Mouse (Mus musculus) heart, postnatal 0 days (tissue): Measurements from ENCODE around the gene Izumo4. TPM values are rescaled to one million over a fixed set of nuclear protein-coding genes. Genes with fewer than 3 reads are reported as not detected.

Experiments used
- ATAC-seq: fragments of 200-750 bp; cut with Nextera tagmentation; 2 replicates; pipeline ENCODE4 v1.8.0; 2017; ENCODE audit warnings: low read depth, moderate number of reproducible peaks, moderate library complexity; ENCODE audit not compliant: insufficient read depth
- DNase-seq: peaks from one replicate; pipeline ENCODE4 v3.0.0-alpha.2; 2016; ENCODE audit warnings: low spot score
- H3K27ac ChIP-seq: fragments of 300-500 bp; sonication (generic); 2 replicates; pipeline ENCODE4 v1.5.1; 2014; ENCODE audit warnings: low read depth, mild to moderate bottlenecking
- H3K27me3 ChIP-seq: fragments of 300-500 bp; sonication (generic); 2 replicates; pipeline ENCODE4 v1.6.1; 2014; ENCODE audit warnings: low read length, mixed read lengths; ENCODE audit not compliant: control insufficient read depth, insufficient read depth
- H3K36me3 ChIP-seq: fragments of 300-500 bp; sonication (generic); replicated peaks from 2 replicates; pipeline ENCODE4 v1.6.1; 2014; ENCODE audit warnings: low read length, mixed read lengths; ENCODE audit not compliant: control insufficient read depth, insufficient read depth
- H3K4me1 ChIP-seq: fragments of 300-500 bp; sonication (generic); 2 replicates; pipeline ENCODE4 v1.6.1; 2014; ENCODE audit warnings: antibody characterized with exemption; ENCODE audit not compliant: control insufficient read depth, insufficient read depth
- H3K4me2 ChIP-seq: fragments of 300-500 bp; sonication (generic); 2 replicates; pipeline ENCODE4 v1.6.1; 2014; ENCODE audit warnings: low read depth, mild to moderate bottlenecking, low read length, moderate library complexity
- H3K4me3 ChIP-seq: fragments of 300-500 bp; sonication (generic); 2 replicates; pipeline ENCODE4 v1.5.1; 2014; ENCODE audit warnings: low read depth, low read length
- H3K9ac ChIP-seq: fragments of 300-500 bp; sonication (generic); replicated peaks from 2 replicates; pipeline ENCODE4 v1.6.1; 2014; ENCODE audit warnings: low read depth, low read length, mixed read lengths
- H3K9me3 ChIP-seq: fragments of 300-500 bp; sonication (generic); replicated peaks from 2 replicates; pipeline ENCODE4 v1.6.1; 2016; ENCODE audit warnings: low read length; ENCODE audit not compliant: control insufficient read depth
- CTCF ChIP-seq: IDR thresholded peaks from 2 replicates; pipeline ENCODE4 v1.5.1; 2016; ENCODE audit warnings: antibody characterized with exemption, control low read depth, low read depth
- EP300 ChIP-seq: IDR thresholded peaks from 2 replicates; pipeline ENCODE4 v1.6.1; 2016; ENCODE audit warnings: antibody characterized with exemption, low read depth
- WGBS: fragments of 180-500 bp; shearing (Covaris S2); extraction: QIAGEN DNeasy Blood & Tissue Kit; methylation state at CpG from one replicate; pipeline ENCODE4 v1.1.7; 2014; 5-methylcytosine and 5-hydroxymethylcytosine counted together
- polyA plus RNA-seq: library from polyadenylated mRNA; unstranded; fragments of >200 nt; fragmentation: Nextera tagmentation; extraction: Ambion mirVana; gene quantifications from 2 replicates; pipeline ENCODE4 v1.2.1, GENCODE M21; 2015
- total RNA-seq: library from RNA; depleted of rRNA; stranded (reverse); fragments of >200 nt; gene quantifications from 2 replicates; pipeline ENCODE4 v1.2.3, GENCODE M21; 2014; ENCODE audit warnings: low replicate concordance

Gene Izumo4
- total and polyA plus RNA-seq, 2 experiments from 2014 or later, result 3.6 to 6.9 TPM

DNA sequence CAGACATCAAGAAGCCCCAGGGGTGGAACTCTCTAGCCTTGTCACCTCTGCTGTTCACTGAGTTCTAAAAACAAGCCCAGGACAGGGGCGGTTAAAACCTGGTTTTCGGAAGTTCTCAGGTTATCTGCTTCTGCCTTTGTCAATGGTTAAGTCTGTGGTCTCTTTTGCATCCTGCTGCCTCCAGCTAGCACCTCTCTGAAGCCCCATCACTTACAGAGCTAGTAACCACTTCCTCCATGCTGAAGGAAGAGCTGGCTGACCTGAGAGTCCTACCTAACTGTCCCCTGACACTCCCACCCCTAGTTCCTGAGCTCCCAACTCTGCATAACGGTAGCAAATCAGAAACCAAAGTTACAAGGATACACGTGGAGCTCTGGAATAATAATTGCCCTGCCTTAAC, 1.3 kb upstream of the Izumo4 start:
- ATAC-seq (no peak), DNase-seq (no peak)
- peaks cover 12% of the 10 kb centered on the region; the same call in 1 of the 2 replicates for H3K4me1 ChIP-seq
- H3K4me3 ChIP-seq, result peak overlapping the region; percentile 56
- 0 out of 2 replicates have a peak overlapping the region, but pooled peaks have one; percentile 43 for H3K9ac ChIP-seq
- no peaks in the 10 kb centered on the region for H3K9me3 ChIP-seq
- no peak for TF ChIP-seq CTCF
- no peak for TF ChIP-seq EP300
- 0 out of 2 replicates have a peak, but pooled peaks cover 5% of the 10 kb centered on the region for H3K36me3 ChIP-seq
- H3K27me3 ChIP-seq, result no peaks in the 10 kb centered on the region
- no peak overlapping the region for H3K27ac ChIP-seq
- WGBS, result 37% methylated on average over 4 of the region's 4 CpGs
- peak overlapping the region; percentile 62 for H3K4me2 ChIP-seq

GRCm38 (mm10) chr10:80702536-80703390, 779 bp downstream of the Izumo4 start:
- DNase-seq, result peak; percentile 88
- peak overlapping the region; percentile 56 for H3K4me3 ChIP-seq
- TF ChIP-seq EP300, result peak; percentile 28; the same call in 1 of the 2 replicates
- TF ChIP-seq CTCF, result no peak
- H3K36me3 ChIP-seq, result peaks cover 21% of the 10 kb centered on the region
- peak overlapping the region; percentile 34; the same call in 1 of the 2 replicates for H3K9ac ChIP-seq
- H3K9me3 ChIP-seq, result no peaks in the 10 kb centered on the region
- peak overlapping the region; percentile 69 for H3K27ac ChIP-seq
- WGBS, result 2% methylated on average over 47 of the region's 47 CpGs
- H3K4me2 ChIP-seq, result peak overlapping the region; percentile 74
- no peaks in the 10 kb centered on the region for H3K27me3 ChIP-seq
- peaks cover 12% of the 10 kb centered on the region; the same call in 1 of the 2 replicates for H3K4me1 ChIP-seq
- ATAC-seq, result peak; percentile 82

DNA sequence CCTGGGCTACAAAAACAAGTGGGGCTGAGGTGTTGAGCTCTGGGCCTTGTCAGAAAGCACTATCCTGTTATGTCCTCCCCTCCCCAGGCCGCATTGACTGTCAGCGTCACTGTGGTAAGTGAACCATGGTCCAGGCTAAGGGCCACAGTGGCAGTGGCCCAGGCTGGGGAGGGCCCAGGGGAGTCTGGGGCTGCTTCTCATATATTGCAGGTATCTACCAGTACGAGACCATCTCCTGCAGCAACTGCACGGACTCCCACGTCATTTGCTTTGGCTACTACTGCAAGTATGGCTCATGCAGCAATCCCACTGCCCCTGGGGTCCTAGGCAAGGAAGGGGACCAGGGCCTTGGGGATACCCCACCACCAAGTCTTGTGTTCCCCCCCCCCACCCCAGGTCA, 1.7 kb downstream of the Izumo4 start:
- no peak overlapping the region for H3K4me3 ChIP-seq
- ATAC-seq (no peak), DNase-seq (no peak)
- no peak overlapping the region for H3K27ac ChIP-seq
- peaks cover 25% of the 10 kb centered on the region for H3K36me3 ChIP-seq
- H3K4me2 ChIP-seq, result peak overlapping the region; percentile 74; the same call in 1 of the 2 replicates
- WGBS, result 81% methylated on average over 5 of the region's 5 CpGs
- no peaks in the 10 kb centered on the region for H3K9me3 ChIP-seq
- H3K27me3 ChIP-seq, result no peaks in the 10 kb centered on the region
- H3K9ac ChIP-seq, result no peak overlapping the region
- H3K4me1 ChIP-seq, result peaks cover 9% of the 10 kb centered on the region; the same call in 1 of the 2 replicates
- TF ChIP-seq EP300 (no peak), CTCF (no peak)

GRCm38 (mm10) chr10:80704418-80704817, 2.4 kb downstream of the Izumo4 start:
- Histone ChIP-seq H3K9ac (no peak overlapping the region), H3K4me3 (no peak overlapping the region), H3K36me3 (peaks cover 33% of the 10 kb centered on the region), H3K27ac (no peak overlapping the region), H3K27me3 (no peaks in the 10 kb centered on the region), H3K9me3 (no peaks in the 10 kb centered on the region), H3K4me1 (peaks cover 9% of the 10 kb centered on the region; the same call in 1 of the 2 replicates), H3K4me2 (no peak overlapping the region)
- WGBS, result 79% methylated on average over 5 of the region's 5 CpGs
- DNase-seq (no peak), ATAC-seq (no peak)
- TF ChIP-seq EP300 (no peak), CTCF (no peak)

DNA sequence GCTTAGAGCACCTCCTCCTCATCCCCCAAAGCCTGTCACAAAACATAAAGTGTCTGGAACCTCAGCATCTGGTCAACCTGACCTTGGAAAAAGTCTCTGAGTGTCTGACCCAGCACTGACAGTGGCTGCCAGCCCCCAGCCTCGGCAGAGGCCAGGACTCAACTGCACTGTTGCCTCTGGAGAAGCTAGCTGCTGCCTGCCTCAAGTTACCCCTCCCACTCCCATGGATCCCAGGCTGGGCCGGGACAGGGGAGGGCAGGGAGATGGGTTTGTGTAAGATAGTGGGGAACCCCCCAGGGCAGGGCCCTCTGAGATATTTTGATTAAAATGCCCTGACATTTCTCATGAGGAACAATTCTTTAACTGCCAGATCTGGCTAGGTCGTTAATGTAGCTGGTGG, 3.0 kb downstream of the Izumo4 start:
- no peak overlapping the region for H3K9ac ChIP-seq

More for the DNA sequence above, 3.0 kb downstream of the Izumo4 start:
- Histone ChIP-seq H3K4me2 (no peak overlapping the region), H3K36me3 (peaks cover 39% of the 10 kb centered on the region), H3K4me3 (no peak overlapping the region), H3K27ac (no peak overlapping the region), H3K27me3 (no peaks in the 10 kb centered on the region), H3K9me3 (no peaks in the 10 kb centered on the region), H3K4me1 (peaks cover 9% of the 10 kb centered on the region; the same call in 1 of the 2 replicates)
- TF ChIP-seq CTCF (no peak), EP300 (no peak)
- WGBS, result 52% methylated on average over 3 of the region's 3 CpGs
- no peak for ATAC-seq
- no peak for DNase-seq
